Mouse (Mus musculus): ENCODE measurements around the gene Cct2.

GRCm38 (mm10) chr10:117023693-117024092 lies 39.9 kb downstream of the Cct2 start:
- TF ChIP-seq GATA1 (IDR thresholded peaks at IDR 0.05; ENCODE audit: low read length), result no peak
- no peak for TF ChIP-seq TAL1 (IDR thresholded peaks at IDR 0.05; ENCODE audit: low read length)

Data from erythroblast, embryonic 14.5 days (primary cell).